Mouse (Mus musculus) midbrain, embryonic 16.5 days (tissue): Measurements from ENCODE around the gene Phc2. TPM values are rescaled to one million over a fixed set of nuclear protein-coding genes. Genes with fewer than 3 reads are reported as not detected.

Experiments used
- ATAC-seq: fragments of 200-750 bp; cut with Nextera tagmentation; 2 replicates; pipeline ENCODE4 v1.8.0; 2017; ENCODE audit warnings: moderate TSS enrichment
- H3K27ac ChIP-seq: fragments of 300-500 bp; sonication (generic); 2 replicates; pipeline ENCODE4 v1.5.1; 2014; ENCODE audit warnings: mild to moderate bottlenecking, low read length, mixed read lengths
- H3K27me3 ChIP-seq: fragments of 300-500 bp; sonication (generic); 2 replicates; pipeline ENCODE4 v1.6.1; 2014; ENCODE audit warnings: low read depth, low read length, mixed read lengths; ENCODE audit not compliant: control insufficient read depth, insufficient read depth
- H3K36me3 ChIP-seq: fragments of 300-500 bp; sonication (generic); 2 replicates; pipeline ENCODE4 v1.6.1; 2014; ENCODE audit warnings: mild to moderate bottlenecking, low read length, moderate library complexity, mixed read lengths; ENCODE audit not compliant: control insufficient read depth, insufficient read depth
- H3K4me1 ChIP-seq: fragments of 300-500 bp; sonication (generic); 2 replicates; pipeline ENCODE4 v1.6.1; 2014; ENCODE audit warnings: mild to moderate bottlenecking, low read length, mixed read lengths; ENCODE audit not compliant: control insufficient read depth, insufficient read depth
- H3K4me2 ChIP-seq: fragments of 300-500 bp; sonication (generic); 2 replicates; pipeline ENCODE4 v1.6.1; 2014; ENCODE audit warnings: mild to moderate bottlenecking, low read length, mixed read lengths
- H3K4me3 ChIP-seq: fragments of 300-500 bp; sonication (generic); 2 replicates; pipeline ENCODE4 v1.5.1; 2014; ENCODE audit warnings: low read depth, mild to moderate bottlenecking, low read length, moderate library complexity, mixed read lengths
- H3K9ac ChIP-seq: fragments of 300-500 bp; sonication (generic); 2 replicates; pipeline ENCODE4 v1.6.1; 2014; ENCODE audit warnings: low read depth, low read length, mixed read lengths
- H3K9me3 ChIP-seq: fragments of 300-500 bp; sonication (generic); replicated peaks from 2 replicates; pipeline ENCODE4 v1.6.1; 2014; ENCODE audit warnings: mild to moderate bottlenecking, low read length, mixed read lengths; ENCODE audit not compliant: control insufficient read depth, poor library complexity, severe bottlenecking
- WGBS: fragments of 180-500 bp; shearing (Covaris S2); extraction: QIAGEN DNeasy Blood & Tissue Kit; methylation state at CpG from one replicate; pipeline ENCODE4 v1.1.7; 2014; 5-methylcytosine and 5-hydroxymethylcytosine counted together
- polyA plus RNA-seq: library from polyadenylated mRNA; unstranded; fragments of >200 nt; fragmentation: Nextera tagmentation; extraction: Ambion mirVana; gene quantifications from 2 replicates; pipeline ENCODE4 v1.2.1, GENCODE M21; 2015

Phc2 gene
- polyA plus RNA-seq, 1 experiment from 2014 or later = 19.5 TPM

DNA sequence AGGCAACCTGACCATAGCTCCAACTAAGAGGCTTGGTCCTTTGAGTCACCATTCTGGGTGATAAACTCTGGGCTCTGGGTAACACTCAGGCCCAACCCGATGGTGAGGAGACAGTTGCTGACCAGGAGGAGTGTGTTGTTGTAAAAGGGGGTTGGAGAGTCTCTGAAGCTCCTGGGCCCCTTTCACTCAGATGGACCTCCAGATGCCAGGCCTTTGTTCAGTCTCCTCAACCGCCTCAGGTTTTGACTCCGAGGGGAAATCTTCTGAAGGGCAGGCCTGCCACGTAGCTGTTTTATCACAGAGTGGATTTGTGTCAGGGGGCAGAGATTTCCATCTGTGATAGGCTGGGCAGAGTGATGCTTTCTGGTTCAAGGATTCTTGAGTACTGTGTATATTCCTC is 61.8 kb downstream of the Phc2 start:
- H3K9me3 ChIP-seq = no peaks in the 10 kb centered on the region
- WGBS = 7% methylated on average over 4 of the region's 4 CpGs
- H3K4me3 ChIP-seq = no peak overlapping the region
- peak overlapping the region; percentile 47 for H3K4me2 ChIP-seq
- H3K36me3 ChIP-seq = no peaks in the 10 kb centered on the region
- H3K9ac ChIP-seq = peak overlapping the region; percentile 47
- H3K27ac ChIP-seq = peak overlapping the region; percentile 91
- ATAC-seq = no peak
- H3K27me3 ChIP-seq = no peaks in the 10 kb centered on the region
- peaks cover 48% of the 10 kb centered on the region for H3K4me1 ChIP-seq

DNA sequence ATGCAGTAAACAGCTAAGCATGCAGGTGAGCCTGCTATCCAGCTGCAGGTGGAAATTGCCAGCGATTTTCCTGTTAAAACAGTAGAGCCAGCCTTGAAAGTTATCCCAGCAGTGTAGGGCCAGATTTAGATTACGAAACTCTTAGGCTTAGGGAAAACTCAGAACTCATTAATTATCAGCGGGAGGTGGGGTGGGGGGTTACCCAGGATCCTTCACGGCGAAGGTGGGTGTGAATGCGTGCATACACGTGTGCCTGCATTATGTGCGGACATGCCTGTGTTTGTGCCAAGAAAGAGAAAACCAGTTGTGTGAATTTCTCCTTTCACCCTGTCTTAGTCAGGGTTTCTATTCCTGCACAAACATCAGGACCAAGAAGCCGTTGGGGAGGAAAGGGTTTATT is 62.2 kb downstream of the Phc2 start:
- no peak for ATAC-seq
- 24% methylated on average over 9 of the region's 9 CpGs for WGBS
- Histone ChIP-seq H3K9me3 (no peaks in the 10 kb centered on the region), H3K4me3 (no peak overlapping the region), H3K9ac (peak overlapping the region; percentile 47; the same call in 1 of the 2 replicates), H3K4me1 (peaks cover 49% of the 10 kb centered on the region), H3K27ac (peak overlapping the region; percentile 91), H3K27me3 (no peaks in the 10 kb centered on the region), H3K36me3 (no peaks in the 10 kb centered on the region), H3K4me2 (peak overlapping the region; percentile 18; the same call in 1 of the 2 replicates)

DNA sequence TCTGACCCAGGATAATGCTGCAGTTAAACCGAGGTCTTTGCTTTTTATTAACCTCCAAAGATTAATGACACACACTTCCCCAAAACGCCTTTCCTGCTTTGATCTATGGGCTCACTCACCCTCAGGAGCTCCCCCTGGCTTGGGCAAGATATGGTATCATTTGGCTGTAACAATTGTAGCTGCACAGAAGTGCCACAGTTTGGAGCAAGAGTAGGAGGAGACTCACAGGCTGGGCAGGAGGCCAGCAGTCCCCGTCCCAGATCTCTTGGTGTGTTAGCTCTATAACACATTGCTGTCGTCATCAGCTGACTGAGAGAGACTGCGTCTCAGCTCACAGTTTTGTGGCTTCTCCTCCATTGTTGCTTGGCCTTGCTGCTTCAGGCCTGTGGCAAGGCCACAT is 65.6 kb downstream of the Phc2 start:
- no peak for ATAC-seq
- Histone ChIP-seq H3K9ac (no peak overlapping the region), H3K36me3 (no peaks in the 10 kb centered on the region), H3K4me3 (no peak overlapping the region), H3K4me1 (peaks cover 44% of the 10 kb centered on the region), H3K27ac (no peak overlapping the region; the same call in 1 of the 2 replicates), H3K4me2 (no peak overlapping the region), H3K27me3 (no peaks in the 10 kb centered on the region), H3K9me3 (no peaks in the 10 kb centered on the region)
- WGBS = 17% methylated on average over 5 of the region's 5 CpGs

DNA sequence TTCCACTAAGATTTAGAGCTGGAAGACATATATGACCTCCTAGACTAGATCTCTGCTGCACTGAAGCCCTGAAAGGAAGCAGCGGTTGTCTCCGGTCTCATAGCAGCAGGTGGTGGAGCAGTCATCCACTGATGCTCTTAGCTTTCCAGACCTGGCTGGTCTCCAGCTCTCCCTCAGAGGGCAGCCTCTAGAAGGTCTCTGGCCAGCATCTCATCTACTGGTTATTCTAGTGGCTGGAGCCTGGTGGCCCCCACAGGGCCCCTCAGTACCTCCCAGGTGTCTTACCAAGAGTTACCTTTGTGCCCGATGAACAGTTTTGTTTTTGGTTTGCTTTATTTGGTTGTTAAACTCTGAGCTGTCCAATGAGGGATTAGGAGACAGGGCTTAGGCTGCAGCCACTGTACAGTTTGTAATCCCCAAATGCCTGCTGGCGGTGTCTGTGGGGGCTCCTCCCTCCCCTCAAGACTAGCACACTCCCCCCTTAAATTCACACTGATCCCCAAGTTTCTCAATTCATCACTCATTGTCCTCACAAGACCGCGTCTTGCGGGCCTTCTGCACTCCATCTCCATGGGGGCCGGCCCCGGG is 66.7 kb downstream of the Phc2 start:
- Histone ChIP-seq H3K27ac (0 out of 2 replicates have a peak overlapping the region, but pooled peaks have one; percentile 53), H3K9me3 (no peaks in the 10 kb centered on the region), H3K4me2 (no peak overlapping the region), H3K4me3 (no peak overlapping the region), H3K4me1 (peaks cover 39% of the 10 kb centered on the region), H3K9ac (peak overlapping the region; percentile 40; the same call in 1 of the 2 replicates), H3K27me3 (no peaks in the 10 kb centered on the region), H3K36me3 (no peaks in the 10 kb centered on the region)
- ATAC-seq = no peak
- 35% methylated on average over 9 of the region's 9 CpGs for WGBS

DNA sequence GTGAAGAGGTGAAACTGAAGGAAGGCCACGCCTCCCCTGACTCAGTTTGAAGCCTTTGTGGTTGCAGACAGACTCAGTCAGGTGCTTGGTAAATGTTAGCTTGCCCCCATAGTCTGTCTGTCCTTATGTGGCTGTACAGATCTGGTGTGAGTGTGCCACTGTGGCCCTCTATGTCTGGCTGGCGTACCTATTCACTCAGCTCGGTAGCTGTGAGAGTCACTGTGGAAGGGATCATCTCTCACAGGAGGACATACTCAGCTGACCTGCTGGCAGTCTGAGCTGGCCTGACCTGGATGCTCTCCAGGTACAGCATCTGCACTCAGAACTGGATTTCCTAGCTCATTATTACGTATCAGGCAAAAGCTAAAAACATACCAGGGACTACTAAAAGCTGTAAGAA is 67.3 kb downstream of the Phc2 start:
- H3K4me2 ChIP-seq = no peak overlapping the region
- H3K4me3 ChIP-seq = no peak overlapping the region
- no peak for ATAC-seq
- peak overlapping the region; percentile 40; the same call in 1 of the 2 replicates for H3K9ac ChIP-seq
- H3K27ac ChIP-seq = no peak overlapping the region
- H3K27me3 ChIP-seq = no peaks in the 10 kb centered on the region
- no peaks in the 10 kb centered on the region for H3K9me3 ChIP-seq
- 73% methylated on average over 4 of the region's 4 CpGs for WGBS
- H3K4me1 ChIP-seq = peaks cover 39% of the 10 kb centered on the region
- no peaks in the 10 kb centered on the region for H3K36me3 ChIP-seq

DNA sequence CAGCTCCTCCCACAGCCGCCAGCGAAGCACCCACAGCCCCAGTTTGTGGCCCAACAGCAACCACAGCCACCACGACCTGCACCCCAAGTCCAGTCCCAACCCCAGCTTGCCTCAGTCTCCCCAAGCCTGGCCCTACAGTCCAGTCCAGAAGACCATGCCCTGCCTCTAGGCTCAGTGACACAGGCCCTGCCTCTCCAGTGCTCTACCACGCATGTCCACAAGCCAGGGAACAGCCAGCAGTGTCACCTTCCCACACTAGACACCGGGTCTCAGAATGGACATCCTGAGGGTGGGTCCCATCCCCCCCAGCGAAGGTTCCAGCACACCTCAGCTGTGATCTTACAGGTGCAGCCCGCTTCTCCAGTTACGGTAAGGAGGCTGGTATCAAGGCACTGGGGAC is 68.4 kb downstream of the Phc2 start:
- no peak for ATAC-seq
- Histone ChIP-seq H3K9ac (no peak overlapping the region), H3K27me3 (no peaks in the 10 kb centered on the region), H3K4me3 (no peak overlapping the region), H3K9me3 (no peaks in the 10 kb centered on the region), H3K36me3 (no peaks in the 10 kb centered on the region), H3K4me2 (no peak overlapping the region), H3K27ac (no peak overlapping the region), H3K4me1 (peaks cover 35% of the 10 kb centered on the region)
- WGBS = 76% methylated on average over 8 of the region's 8 CpGs

DNA sequence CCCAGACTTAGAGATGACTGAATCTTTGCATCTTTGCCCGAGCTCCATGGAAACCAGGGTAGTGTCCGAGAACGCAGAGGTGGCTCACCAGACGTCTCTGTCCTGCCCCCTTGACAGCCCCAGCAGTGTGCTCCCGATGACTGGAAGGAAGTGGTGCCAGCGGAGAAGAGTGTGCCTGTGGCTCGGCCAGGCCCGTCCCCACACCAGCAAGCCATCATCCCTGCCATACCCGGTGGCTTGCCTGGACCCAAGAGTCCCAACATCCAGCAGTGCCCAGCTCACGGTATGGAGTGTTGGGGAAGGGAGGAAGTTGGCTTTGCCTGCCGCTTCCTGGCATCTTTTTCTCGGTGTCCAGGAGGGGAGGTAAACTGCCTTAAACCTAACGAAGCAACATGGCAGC is 68.9 kb downstream of the Phc2 start:
- Histone ChIP-seq H3K4me1 (peaks cover 35% of the 10 kb centered on the region), H3K36me3 (no peaks in the 10 kb centered on the region)
- 77% methylated on average over 13 of the region's 13 CpGs for WGBS

DNA sequence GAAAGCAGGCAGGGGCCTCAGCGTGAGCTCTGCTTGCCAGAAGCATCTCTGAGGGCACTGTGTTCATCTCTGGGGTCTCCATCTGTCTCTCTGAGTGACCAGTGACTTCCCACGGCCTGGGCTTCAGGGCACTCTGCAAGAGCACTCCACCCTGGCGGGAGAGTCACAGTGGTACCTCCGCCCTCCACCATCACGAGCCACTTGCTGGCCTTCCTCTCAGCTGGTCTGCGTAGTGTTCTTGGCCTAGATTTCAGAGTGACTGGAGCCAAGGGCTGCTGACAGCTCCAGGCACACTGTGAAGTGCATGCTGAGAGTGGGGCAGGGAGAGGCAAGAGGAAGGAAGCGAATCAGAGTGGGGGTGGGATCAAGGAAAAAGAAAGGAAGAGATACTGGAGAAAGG is 69.6 kb downstream of the Phc2 start:
- H3K4me3 ChIP-seq = no peak overlapping the region
- WGBS = 73% methylated on average over 7 of the region's 7 CpGs
- H3K4me2 ChIP-seq = no peak overlapping the region
- H3K4me1 ChIP-seq = peaks cover 41% of the 10 kb centered on the region
- ATAC-seq = no peak
- no peak overlapping the region for H3K9ac ChIP-seq
- H3K9me3 ChIP-seq = no peaks in the 10 kb centered on the region
- no peak overlapping the region for H3K27ac ChIP-seq
- H3K27me3 ChIP-seq = no peaks in the 10 kb centered on the region
- no peaks in the 10 kb centered on the region for H3K36me3 ChIP-seq

More for the DNA sequence above, 68.9 kb downstream of the Phc2 start:
- Histone ChIP-seq H3K9me3 (no peaks in the 10 kb centered on the region), H3K27ac (no peak overlapping the region), H3K27me3 (no peaks in the 10 kb centered on the region), H3K4me2 (no peak overlapping the region), H3K4me3 (no peak overlapping the region), H3K9ac (no peak overlapping the region)
- ATAC-seq = no peak

DNA sequence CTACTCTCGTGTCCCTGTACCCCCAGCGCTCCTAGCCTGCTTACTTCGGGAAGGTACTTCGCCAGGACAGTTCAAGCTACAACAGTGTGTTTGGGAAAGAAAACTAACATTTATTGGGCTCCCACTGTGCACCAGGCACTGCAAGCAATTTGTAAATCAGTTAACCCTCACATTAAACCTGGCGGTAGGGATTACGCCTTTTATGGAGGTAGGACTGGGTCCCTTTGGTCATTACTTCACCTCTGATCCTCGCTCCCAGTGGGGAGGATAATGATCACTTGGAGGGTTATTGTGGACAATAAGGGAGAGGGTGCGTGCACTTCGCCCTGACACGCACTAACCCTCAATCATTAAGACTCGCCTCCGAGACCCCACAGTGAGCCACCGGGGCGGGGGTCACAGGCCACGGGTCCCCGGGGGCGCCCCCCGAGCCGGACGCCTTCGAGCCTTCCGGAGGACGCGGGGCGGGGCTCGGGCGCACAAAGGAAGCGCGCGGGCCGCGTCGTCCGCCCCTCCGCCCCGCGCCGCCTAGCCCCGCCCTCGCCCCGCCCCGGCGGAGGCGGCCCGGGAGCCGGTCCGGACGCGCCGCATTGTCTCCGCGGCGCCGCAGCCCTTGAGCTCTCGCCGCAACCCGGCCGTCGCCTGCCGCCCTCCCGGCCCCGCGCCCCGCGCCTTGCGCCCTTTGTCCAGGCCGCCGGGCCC is 72.7 kb downstream of the Phc2 start:
- peak; percentile 88 for ATAC-seq
- H3K4me3 ChIP-seq = peak overlapping the region; percentile 98
- no peaks in the 10 kb centered on the region for H3K36me3 ChIP-seq
- WGBS = 4% methylated on average over 43 of the region's 68 CpGs
- peak overlapping the region; percentile 97 for H3K4me2 ChIP-seq
- peak overlapping the region; percentile 97 for H3K27ac ChIP-seq
- no peaks in the 10 kb centered on the region for H3K27me3 ChIP-seq
- H3K9ac ChIP-seq = peak overlapping the region; percentile 100
- peaks cover 46% of the 10 kb centered on the region for H3K4me1 ChIP-seq
- H3K9me3 ChIP-seq = no peaks in the 10 kb centered on the region
